Mouse (Mus musculus) fibroblast of lung, adult 2 months (primary cell): Measurements from ENCODE around the gene Clba1.

Source experiments
- DNase-seq: peaks from one replicate; pipeline ENCODE4 v3.0.0-alpha.2; 2011; ENCODE audit warnings: low read depth

Clba1 gene

GRCm38 (mm10) chr12:112850344-112850743 lies 41.6 kb downstream of the Clba1 start:
- no peak for DNase-seq

- DNase-seq = peak; percentile 66
Measured at GRCm38 (mm10) chr12:112851116-112851515, 42.4 kb downstream of the Clba1 start.

GRCm38 (mm10) chr12:112853050-112853729 lies 44.5 kb downstream of the Clba1 start:
- DNase-seq = no peak

- DNase-seq = no peak
Measured at GRCm38 (mm10) chr12:112854610-112855333, 46.0 kb downstream of the Clba1 start.

GRCm38 (mm10) chr12:112856338-112856737 lies 47.6 kb downstream of the Clba1 start:
- DNase-seq = no peak

GRCm38 (mm10) chr12:112857021-112857925 lies 48.5 kb downstream of the Clba1 start:
- DNase-seq = no peak

- DNase-seq = no peak
Measured at GRCm38 (mm10) chr12:112858581-112859336, 50.0 kb downstream of the Clba1 start.

GRCm38 (mm10) chr12:112859930-112860329 lies 51.2 kb downstream of the Clba1 start:
- no peak for DNase-seq

GRCm38 (mm10) chr12:112860765-112861164 lies 52.0 kb downstream of the Clba1 start:
- DNase-seq = no peak

GRCm38 (mm10) chr12:112861911-112862321 lies 53.2 kb downstream of the Clba1 start:
- no peak for DNase-seq

GRCm38 (mm10) chr12:112864804-112865203 lies 56.1 kb downstream of the Clba1 start:
- DNase-seq = no peak
